Mouse (Mus musculus) B cell, adult 67 days (primary cell): ENCODE results near the gene Tfip11. TPM values are rescaled to one million over a fixed set of nuclear protein-coding genes. Genes with fewer than 3 reads are reported as not detected.

ENCODE experiments used
- total RNA-seq, 2 experiments: library from RNA; stranded (reverse); gene quantifications; 4 replicates each; pipeline ENCODE4 v1.2.4; 2023

The Tfip11 gene
- 100 to 1,000 TPM in 1 of 2 experiments, 10 to 100 TPM in 1; 99.5 to 111 TPM for total RNA-seq

DNA sequence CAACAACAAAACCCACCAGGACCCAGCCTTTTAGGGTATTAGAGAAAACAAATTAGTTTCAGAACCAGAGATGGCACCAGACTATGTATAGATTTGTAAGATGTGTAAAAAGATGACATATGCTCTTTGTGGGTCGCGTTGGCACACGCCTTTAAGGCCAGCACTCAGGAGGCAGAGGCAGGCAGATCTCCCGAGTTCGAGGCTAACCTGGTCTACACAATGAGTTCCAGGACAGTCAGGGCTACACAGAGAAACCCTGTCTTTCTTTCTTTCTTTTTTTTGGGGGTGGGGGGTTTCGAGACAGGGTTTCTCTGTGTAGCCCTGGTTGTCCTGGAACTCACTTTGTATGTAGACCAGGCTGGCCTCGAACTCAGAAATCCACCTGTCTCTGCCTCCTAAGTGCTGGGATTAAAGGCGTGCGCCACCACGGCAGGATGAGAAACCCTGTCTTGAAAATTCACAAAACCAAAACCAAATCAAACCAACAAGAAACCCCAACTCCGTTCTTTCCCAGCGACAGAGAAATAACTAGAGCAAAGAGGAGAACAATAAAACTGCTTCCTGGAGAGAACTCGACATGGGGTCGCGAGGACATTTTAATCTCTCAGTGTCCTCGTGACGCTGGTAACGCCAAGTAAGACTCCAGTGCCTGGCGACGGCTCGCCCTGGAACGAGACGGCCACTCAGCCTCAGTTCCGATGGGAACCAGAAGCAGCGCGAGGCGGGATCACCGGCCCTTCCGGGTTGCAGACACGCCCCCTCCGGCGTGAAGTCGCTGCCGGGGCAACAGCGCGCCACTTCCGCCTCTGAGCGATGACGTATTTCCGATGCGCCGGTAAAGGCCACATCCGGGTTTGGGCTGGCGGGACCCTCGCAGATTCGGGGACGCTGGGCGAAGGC lies at the start of gene Tfip11:
Gene Tfip11, plus strand, starts transcription at position 813 of the 900 bp plus-strand sequence.

GRCm38 (mm10) chr5:112342463-112343204 lies 16.5 kb downstream of the Tfip11 start, which contains the start of the genes Srrd and Hps4:
Gene Srrd, minus strand, starts transcription at chr5:112343040.
Gene Hps4, plus strand, starts transcription at chr5:112343083.

GRCm38 (mm10) chr5:112355910-112356309 lies 29.8 kb downstream of the Tfip11 start, which contains the start of gene Gm6583:
Gene Gm6583, minus strand, starts transcription at chr5:112356033.

Other genes with a start within 250 kb of the Tfip11 start
- 1 to 10 TPM in 1 of 2 experiments, not detected in 1; 1.0 TPM for gene Cryba4, start 73.8 kb upstream of the Tfip11 start, total RNA-seq
- gene Crybb1, start 70.5 kb upstream of the Tfip11 start, total RNA-seq, result not detected
- gene Tpst2, start 49.7 kb upstream of the Tfip11 start, total RNA-seq, result 10 to 100 TPM; 84.1 to 87.1 TPM
- 10 to 100 TPM; 44.3 to 46.5 TPM for gene Srrd, start 16.7 kb downstream of the Tfip11 start, total RNA-seq
- 10 to 100 TPM; 36.3 to 38.0 TPM for gene Hps4, start 16.7 kb downstream of the Tfip11 start, total RNA-seq
- gene Gm6583, start 29.7 kb downstream of the Tfip11 start, total RNA-seq, result not detected
- not detected for gene Asphd2, start 68.5 kb downstream of the Tfip11 start, total RNA-seq
- gene Gm6588, start 123.1 kb downstream of the Tfip11 start, total RNA-seq, result not detected